Mouse (Mus musculus): ENCODE results near the gene Marco.

Gene Marco

GRCm38 (mm10) chr1:120443228-120443639 is 61.6 kb downstream of the Marco start:
- DNase-seq (ENCODE audit: low spot score in 2 of 2): no peak

GRCm38 (mm10) chr1:120441587-120441986 is 63.2 kb downstream of the Marco start:
- no peak for DNase-seq (ENCODE audit: low spot score in 2 of 2)

- DNase-seq (ENCODE audit: low spot score in 2 of 2): no peak
Measured at GRCm38 (mm10) chr1:120435591-120435990, 69.2 kb downstream of the Marco start.

- no peak for DNase-seq (ENCODE audit: low spot score in 2 of 2)
Measured at GRCm38 (mm10) chr1:120430171-120430570, 74.7 kb downstream of the Marco start.

GRCm38 (mm10) chr1:120425587-120425986 is 79.2 kb downstream of the Marco start:
- no peak for DNase-seq (ENCODE audit: low spot score in 2 of 2)

Measured in spleen, postnatal 36 days (tissue).